Mouse (Mus musculus) neural tube, embryonic 10.5 days (tissue): ENCODE data around the gene Fermt2.

Experiments
- DNase-seq: peaks from one replicate; pipeline ENCODE4 v3.0.0-alpha.2; 2017; ENCODE audit warnings: low spot score; ENCODE audit errors: extremely low spot score

Fermt2 gene

GRCm38 (mm10) chr14:45529411-45530363, at the start of gene Fermt2:
Gene Fermt2, minus strand, starts transcription at chr14:45530118.
- peak; percentile 94 for DNase-seq

- peak; percentile 87 for DNase-seq
These were observed 36.4 kb upstream of the Fermt2 start for GRCm38 (mm10) chr14:45566066-45566937.

GRCm38 (mm10) chr14:45565216-45566065, 35.5 kb upstream of the Fermt2 start:
- peak; percentile 59 for DNase-seq

GRCm38 (mm10) chr14:45563577-45563976, 33.7 kb upstream of the Fermt2 start:
- no peak for DNase-seq

GRCm38 (mm10) chr14:45561681-45562080, 31.8 kb upstream of the Fermt2 start:
- DNase-seq = no peak

- no peak for DNase-seq
These were observed 29.1 kb upstream of the Fermt2 start for GRCm38 (mm10) chr14:45559018-45559417.

GRCm38 (mm10) chr14:45554336-45554735, 24.4 kb upstream of the Fermt2 start:
- no peak for DNase-seq

- no peak for DNase-seq
These were observed 23.9 kb upstream of the Fermt2 start for GRCm38 (mm10) chr14:45553854-45554253.

- no peak for DNase-seq
These were observed 22.5 kb upstream of the Fermt2 start for GRCm38 (mm10) chr14:45552431-45552830.

GRCm38 (mm10) chr14:45551121-45551768, 21.3 kb upstream of the Fermt2 start:
- peak; percentile 60 for DNase-seq

- DNase-seq = no peak
These were observed 20.2 kb upstream of the Fermt2 start for GRCm38 (mm10) chr14:45550010-45550647.

GRCm38 (mm10) chr14:45548118-45548517, 18.2 kb upstream of the Fermt2 start:
- DNase-seq = no peak

- DNase-seq = no peak
These were observed 15.0 kb upstream of the Fermt2 start for GRCm38 (mm10) chr14:45544905-45545304.

GRCm38 (mm10) chr14:45544026-45544425, 14.1 kb upstream of the Fermt2 start:
- no peak for DNase-seq

GRCm38 (mm10) chr14:45539659-45540468, 9.9 kb upstream of the Fermt2 start:
- peak; percentile 57 for DNase-seq

- no peak for DNase-seq
These were observed 737 bp upstream of the Fermt2 start for GRCm38 (mm10) chr14:45530364-45531345.

- DNase-seq = peak; percentile 41
These were observed 1.1 kb downstream of the Fermt2 start for GRCm38 (mm10) chr14:45528861-45529260.

GRCm38 (mm10) chr14:45515771-45516170, 14.1 kb downstream of the Fermt2 start:
- DNase-seq = no peak
